ENCODE assay signal across 8 mouse cellular contexts in genomic region chr7:19157160-19157800, GRCm38 (mm10). TPM values are rescaled to one million over a fixed set of nuclear protein-coding genes. Genes with fewer than 3 reads are reported as not detected.
A peak's percentile ranks its signal among the peaks of the same experiment; 100 is the strongest.
DNase-seq lines count a peak whose midpoint lies in the region; ATAC-seq and TF ChIP-seq lines count a peak whose summit lies in the region.

No protein-coding gene starts in this region.

- peak; percentile 80 for ATAC-seq in forebrain, embryonic 15.5 days (replicated peaks)
- ATAC-seq in neutrophil, adult 5-6 weeks (ENCODE audit: extremely low read depth, insufficient number of reproducible peaks, low FRiP score, poor library complexity, severe bottlenecking): peak; percentile 88

- H3K9me3 ChIP-seq in CH12.LX (replicated peaks; ENCODE audit: low read length): no peaks in the 10 kb centered on the region
- no peaks in the 10 kb centered on the region for H3K9me3 ChIP-seq in forebrain, embryonic 15.5 days

- H3K36me3 ChIP-seq in CH12.LX (replicated peaks in 1 of 2; ENCODE audit: control insufficient read depth in 1 of 2, insufficient read depth in 1 of 2, low read length in 1 of 2): peaks cover 20 to 63% of the 10 kb centered on the region in 2 experiments
- H3K36me3 ChIP-seq in forebrain, embryonic 15.5 days: peaks cover 16% of the 10 kb centered on the region

- no peak overlapping the region for H3K9ac ChIP-seq in CH12.LX (ENCODE audit: insufficient read depth, low read depth)
- peak overlapping the region; percentile 46 for H3K9ac ChIP-seq in forebrain, embryonic 15.5 days (replicated peaks)

- peak; percentile 72 for TF ChIP-seq EP300 in CH12.LX (IDR thresholded peaks at IDR 0.05; ENCODE audit: low read length)

- peak; percentile 89 for DNase-seq in CH12.LX (ENCODE audit: extremely low read depth)
- DNase-seq in cerebellum, adult 11 months: peak; percentile 93
- peak; percentile 69 for DNase-seq in heart, postnatal 25 days (ENCODE audit: low spot score)
- peak; percentile 89 to 96 for DNase-seq in layer of hippocampus, adult 2 months (ENCODE audit: low spot score in 2 of 2)
- peak; percentile 90 for DNase-seq in lung, adult 2 months
- peak; percentile 92 to 94 for DNase-seq in thymus, adult 18-20 months

- no peak overlapping the region for H3K4me3 ChIP-seq in CH12.LX (replicated peaks in 1 of 3; ENCODE audit: low read depth in 2 of 3, low read length in 2 of 3, poor library complexity in 1 of 3)
- peak overlapping the region; percentile 24 for H3K4me3 ChIP-seq in forebrain, embryonic 15.5 days
- H3K4me3 ChIP-seq in layer of hippocampus, adult 2 months: peak overlapping the region; percentile 10; the same call in 1 of the 2 replicates
- H3K4me3 ChIP-seq in lung, adult 2 months (replicated peaks; ENCODE audit: extremely low read depth, low read depth, low read length): no peak overlapping the region

- intact Hi-C loops in heart, postnatal 25 days (cut with DNase I): loop anchor here (1.0 to 10.0 kb wide), 3 partner anchors 16 to 190 kb away; no protein-coding TSS in a partner anchor

- H3K27ac ChIP-seq in CH12.LX (ENCODE audit: insufficient read depth, low read depth): no peak overlapping the region
- H3K27ac ChIP-seq in forebrain, embryonic 15.5 days (replicated peaks): peak overlapping the region; percentile 90
- peak overlapping the region; percentile 73 for H3K27ac ChIP-seq in layer of hippocampus, adult 2 months

- peak; percentile 54 to 98 for TF ChIP-seq CTCF in CH12.LX (conservative IDR thresholded peaks at IDR 0.05 in 1 of 2, IDR thresholded peaks at IDR 0.05 in 1 of 2; ENCODE audit: low read depth in 2 of 2, low read length in 2 of 2)
- TF ChIP-seq CTCF in layer of hippocampus, adult 2 months (conservative IDR thresholded peaks at IDR 0.05): peak; percentile 99
- peak; percentile 65 for TF ChIP-seq CTCF in lung, adult 2 months (IDR thresholded peaks at IDR 0.05; ENCODE audit: insufficient read depth, low read length)

- peak overlapping the region; percentile 45; the same call in 1 of the 2 replicates for H3K4me2 ChIP-seq in CH12.LX (ENCODE audit: insufficient read depth, low read depth, poor library complexity, severe bottlenecking)
- H3K4me2 ChIP-seq in forebrain, embryonic 15.5 days (replicated peaks): peak overlapping the region; percentile 44

- in situ Hi-C loops in CH12.LX (cut with MboI; ENCODE audit: low pct_ligation_motif_present, low pct_unique_long_range_greater_than_20kb, low sequenced_read_pairs): no loop called here

- no peaks in the 10 kb centered on the region for H3K79me2 ChIP-seq in CH12.LX (replicated peaks; ENCODE audit: control insufficient read depth, extremely low read depth, insufficient read depth, poor library complexity, severe bottlenecking)

- H3K27me3 ChIP-seq in CH12.LX (replicated peaks): no peaks in the 10 kb centered on the region
- H3K27me3 ChIP-seq in forebrain, embryonic 15.5 days: peaks cover 5% of the 10 kb centered on the region; the same call in 1 of the 2 replicates

- dilution Hi-C loops in CH12.LX (cut with MboI; ENCODE audit: extremely low pct_ligation_motif_present, extremely low pct_unique_long_range_greater_than_20kb, low sequenced_read_pairs): no loop called here

- no peak for TF ChIP-seq POLR2A in CH12.LX (IDR thresholded peaks at IDR 0.05; ENCODE audit: low read depth, low read length)
- TF ChIP-seq POLR2A in lung, adult 2 months (IDR thresholded peaks at IDR 0.05; ENCODE audit: borderline replicate concordance, extremely low read depth, low read depth, low read length): no peak

- 3% methylated on average over 30 of the region's 30 CpGs for WGBS in forebrain, embryonic 15.5 days
- 5% methylated on average over 30 of the region's 30 CpGs for WGBS in lung, adult 2 months

- H3K4me1 ChIP-seq in CH12.LX (ENCODE audit: control insufficient read depth in 1 of 2, insufficient read depth in 2 of 2): peaks cover 5 to 8% of the 10 kb centered on the region in 2 experiments
- peaks cover 33% of the 10 kb centered on the region for H3K4me1 ChIP-seq in forebrain, embryonic 15.5 days
- no peaks in the 10 kb centered on the region; the same call in none of the 2 replicates for H3K4me1 ChIP-seq in lung, adult 2 months (ENCODE audit: control insufficient read depth, insufficient read depth, low read length)

- peak; percentile 73 for TF ChIP-seq RAD21 in CH12.LX (IDR thresholded peaks at IDR 0.05; ENCODE audit: low read depth, low read length)

TF ChIP-seq in CH12.LX, 34 proteins besides CTCF, POLR2A, EP300 and RAD21 (continues in another document):
- TF ChIP-seq MAFK (IDR thresholded peaks at IDR 0.05; ENCODE audit: insufficient replicate concordance, low read length): no peak
- TF ChIP-seq SMC3 (IDR thresholded peaks at IDR 0.05; ENCODE audit: low read depth, low read length): peak; percentile 84
- TF ChIP-seq ZNF384 (IDR thresholded peaks at IDR 0.05; ENCODE audit: low read depth, low read length): no peak
- no peak for TF ChIP-seq ZKSCAN1 (IDR thresholded peaks at IDR 0.05; ENCODE audit: borderline replicate concordance, low read depth, low read length)
- no peak for TF ChIP-seq E2F4 (IDR thresholded peaks at IDR 0.05; ENCODE audit: insufficient replicate concordance, low read depth, low read length)
- TF ChIP-seq IRF4 (IDR thresholded peaks at IDR 0.05; ENCODE audit: low read depth, low read length): peak; percentile 57
- peak; percentile 40 for TF ChIP-seq HCFC1 (IDR thresholded peaks at IDR 0.05; ENCODE audit: low read depth, low read length)
- TF ChIP-seq JUN (IDR thresholded peaks at IDR 0.05; ENCODE audit: insufficient read depth, low read depth, low read length): peak; percentile 69
- no peak; the same call in none of the 2 replicates for TF ChIP-seq NRF1 (IDR thresholded peaks at IDR 0.05; ENCODE audit: low read depth, low read length)
- no peak for TF ChIP-seq KAT2A (IDR thresholded peaks at IDR 0.05; ENCODE audit: insufficient replicate concordance, low read length)
- no peak for TF ChIP-seq UBTF (IDR thresholded peaks at IDR 0.05; ENCODE audit: low read depth, low read length)
- TF ChIP-seq TBP (conservative IDR thresholded peaks at IDR 0.05; ENCODE audit: low read depth, low read length): no peak
- peak; percentile 46; the same call in 1 of the 2 replicates for TF ChIP-seq MAZ (IDR thresholded peaks at IDR 0.05; ENCODE audit: low read depth, low read length)
- peak; percentile 61; the same call in 1 of the 2 replicates for TF ChIP-seq MXI1 (IDR thresholded peaks at IDR 0.05; ENCODE audit: low read depth, low read length)
- peak; percentile 72 for TF ChIP-seq MAX (IDR thresholded peaks at IDR 0.05; ENCODE audit: low read length)
- TF ChIP-seq MYC (IDR thresholded peaks at IDR 0.05; ENCODE audit: low read depth, low read length): peak; percentile 52; the same call in 1 of the 2 replicates
- no peak; the same call in 1 of the 2 replicates for TF ChIP-seq BHLHE40 (IDR thresholded peaks at IDR 0.05; ENCODE audit: low read depth, low read length)
- peak; percentile 77 for TF ChIP-seq TCF12 (IDR thresholded peaks at IDR 0.05; ENCODE audit: low read depth, low read length)
- TF ChIP-seq USF1 (IDR thresholded peaks at IDR 0.05; ENCODE audit: low read depth, low read length): no peak
- peak; percentile 70 for TF ChIP-seq ELF1 (IDR thresholded peaks at IDR 0.05; ENCODE audit: low read depth, low read length)

RNA-seq across cellular contexts. Expression of gene Snrpd2, which starts 7.8 kb away (rescaled TPM):
- total RNA-seq in CH12.LX (2012; rRNA removed) (348 and 408 TPM in 2 replicates), CH12.LX (2014; rRNA removed) (178 and 213 TPM in 2 replicates)
- polyA plus RNA-seq in CH12.LX (2012; ENCODE audit: insufficient read length, low read depth): 177 and 193 TPM in 2 replicates
- 135 and 143 TPM in 2 replicates for polyA plus RNA-seq in forebrain, embryonic 15.5 days (2015; fragmentation: Nextera tagmentation; extraction: Ambion mirVana)
- total RNA-seq in heart, postnatal 25 days (2021): 10 to 100 TPM; 67.8 to 71.0 TPM
- 10 to 100 TPM; 76.0 to 80.5 TPM for total RNA-seq in layer of hippocampus, adult 2 months (2021)
- polyA plus RNA-seq in lung, adult 2 months (2012; rRNA removed): 16.2 and 20.1 TPM in 2 replicates
- 26.4 and 33.0 TPM in 2 replicates for total RNA-seq in neutrophil, adult 5-6 weeks (2017)

RNA-seq across cellular contexts. Expression of gene Qpctl, which starts 8.2 kb away (rescaled TPM):
- total RNA-seq in CH12.LX (2012; rRNA removed): 9.3 and 9.8 TPM in 2 replicates
- total RNA-seq in CH12.LX (2014; rRNA removed): 5.1 and 5.2 TPM in 2 replicates
- 9.2 and 9.6 TPM in 2 replicates for polyA plus RNA-seq in CH12.LX (2012; ENCODE audit: insufficient read length, low read depth)
- polyA plus RNA-seq in forebrain, embryonic 15.5 days (2015; fragmentation: Nextera tagmentation; extraction: Ambion mirVana): 18.7 and 19.4 TPM in 2 replicates
- total RNA-seq in heart, postnatal 25 days (2021): 1 to 10 TPM; 4.6 to 5.1 TPM
- 10 to 100 TPM; 17.6 to 18.4 TPM for total RNA-seq in layer of hippocampus, adult 2 months (2021)
- polyA plus RNA-seq in lung, adult 2 months (2012; rRNA removed): 11.1 and 14.9 TPM in 2 replicates
- total RNA-seq in neutrophil, adult 5-6 weeks (2017): 3.8 and 5.3 TPM in 2 replicates

RNA-seq across cellular contexts. Expression of gene Gipr, which starts 8.6 kb away (rescaled TPM):
- total RNA-seq in CH12.LX (2012; rRNA removed): 0.04 TPM in 1 of 2 replicates, not detected in the other
- total RNA-seq in CH12.LX (2014; rRNA removed): not detected in 2 replicates
- polyA plus RNA-seq in CH12.LX (2012; ENCODE audit: insufficient read length, low read depth): 0.11 and 0.12 TPM in 2 replicates
- 18.1 and 20.0 TPM in 2 replicates for polyA plus RNA-seq in forebrain, embryonic 15.5 days (2015; fragmentation: Nextera tagmentation; extraction: Ambion mirVana)
- total RNA-seq in heart, postnatal 25 days (2021): under 1 TPM; 0.21 to 0.22 TPM
- 1 to 10 TPM in 1 of 2 experiments, under 1 TPM in 1; 0.87 to 1.2 TPM for total RNA-seq in layer of hippocampus, adult 2 months (2021)
- polyA plus RNA-seq in lung, adult 2 months (2012; rRNA removed): 0.19 and 0.24 TPM in 2 replicates
- total RNA-seq in neutrophil, adult 5-6 weeks (2017): not detected in 2 replicates

RNA-seq across cellular contexts. Expression of gene Eml2, which starts 18.9 kb away (rescaled TPM):
- total RNA-seq in CH12.LX (2012; rRNA removed) (32.4 and 52.4 TPM in 2 replicates), CH12.LX (2014; rRNA removed) (12.3 and 15.6 TPM in 2 replicates)
- 29.1 and 30.8 TPM in 2 replicates for polyA plus RNA-seq in CH12.LX (2012; ENCODE audit: insufficient read length, low read depth)
- 8.2 and 12.5 TPM in 2 replicates for polyA plus RNA-seq in forebrain, embryonic 15.5 days (2015; fragmentation: Nextera tagmentation; extraction: Ambion mirVana)
- 10 to 100 TPM; 37.1 to 37.8 TPM for total RNA-seq in heart, postnatal 25 days (2021)
- 100 to 1,000 TPM; 159 to 162 TPM for total RNA-seq in layer of hippocampus, adult 2 months (2021)
- polyA plus RNA-seq in lung, adult 2 months (2012; rRNA removed): 73.7 and 81.5 TPM in 2 replicates
- 9.1 and 13.3 TPM in 2 replicates for total RNA-seq in neutrophil, adult 5-6 weeks (2017)

RNA-seq across cellular contexts. Expression of gene Fbxo46, which starts 37.6 kb away (rescaled TPM):
- 11.6 and 12.5 TPM in 2 replicates for total RNA-seq in CH12.LX (2012; rRNA removed)
- total RNA-seq in CH12.LX (2014; rRNA removed): 3.5 and 4.0 TPM in 2 replicates
- polyA plus RNA-seq in CH12.LX (2012; ENCODE audit: insufficient read length, low read depth): 4.8 and 6.1 TPM in 2 replicates
- polyA plus RNA-seq in forebrain, embryonic 15.5 days (2015; fragmentation: Nextera tagmentation; extraction: Ambion mirVana): 23.4 and 25.4 TPM in 2 replicates
- 1 to 10 TPM; 5.4 to 5.5 TPM for total RNA-seq in heart, postnatal 25 days (2021)
- total RNA-seq in layer of hippocampus, adult 2 months (2021): 10 to 100 TPM; 12.5 to 13.1 TPM
- 10.7 and 12.3 TPM in 2 replicates for polyA plus RNA-seq in lung, adult 2 months (2012; rRNA removed)
- total RNA-seq in neutrophil, adult 5-6 weeks (2017): 11.3 and 13.3 TPM in 2 replicates

Comparison
In these comparisons a context has a peak if more than half of its experiments do, and no peak if none do; other contexts are left out.
1. H3K4me3 ChIP-seq: peak in forebrain, embryonic 15.5 days (single experiment) and layer of hippocampus, adult 2 months (single experiment); none in CH12.LX (0 of 3) and lung, adult 2 months (single experiment).
2. Peak in every context shown above with its lines, with median percentiles within 50 percentile points of each other: DNase-seq and CTCF ChIP-seq.